Mouse (Mus musculus) CH12F3 (cell line): ENCODE measurements around the gene Zfp853.

Source experiments
- in situ Hi-C: fragments of 300-500 bp; cut with MboI; formaldehyde crosslinking; loops from 2 replicates; pipeline ENCODE4 v1.14.3; 2020; ENCODE audit warnings: low sequenced_read_pairs

Zfp853 gene

DNA sequence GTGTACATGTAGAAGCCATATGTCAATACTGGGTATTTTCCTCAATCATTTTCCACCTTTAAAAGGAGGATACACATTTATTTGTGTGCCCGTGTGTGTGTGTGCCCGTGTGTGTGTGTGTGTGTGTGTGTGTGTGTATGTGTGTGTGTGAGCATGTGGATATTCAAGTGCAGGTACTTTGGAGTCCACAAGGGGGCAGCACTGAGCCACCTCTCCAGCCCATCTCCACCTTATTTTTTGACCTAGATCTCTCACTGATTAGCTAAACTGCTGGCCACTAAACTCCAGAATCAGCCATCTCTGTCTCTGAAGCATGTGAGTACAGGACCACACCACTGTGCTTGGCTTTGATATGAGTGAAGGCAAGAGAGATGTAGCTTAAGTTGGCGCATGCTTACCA, 1.4 kb upstream of the Zfp853 start:
- in situ Hi-C loops, result no loop called here

- in situ Hi-C loops, result no loop called here
Observed at GRCm38 (mm10) chr5:143292879-143293278, 544 bp downstream of the Zfp853 start.

DNA sequence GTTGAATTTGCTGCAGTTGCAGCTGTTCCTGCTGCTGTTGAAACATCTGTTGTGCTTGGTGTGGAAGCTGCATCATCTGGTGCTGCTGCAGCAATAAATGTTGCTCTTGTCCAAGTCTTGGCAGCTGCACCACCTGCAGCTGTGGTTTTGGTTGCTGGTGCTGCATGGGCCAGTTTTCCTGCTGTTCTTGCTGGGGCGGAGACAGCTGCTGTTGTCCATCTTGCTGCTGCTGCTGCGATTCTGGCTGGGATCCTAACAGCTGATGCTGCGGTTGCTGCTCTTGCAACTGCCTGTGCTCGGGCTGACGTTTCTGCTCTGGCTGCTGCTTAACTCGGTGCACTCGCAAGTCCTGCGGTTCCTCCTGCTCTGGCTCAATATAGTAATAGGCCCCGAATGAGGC, 4.1 kb downstream of the Zfp853 start:
- in situ Hi-C loops, result no loop called here

- in situ Hi-C loops, result no loop called here
Observed at GRCm38 (mm10) chr5:143288378-143288911, 5.0 kb downstream of the Zfp853 start.

DNA sequence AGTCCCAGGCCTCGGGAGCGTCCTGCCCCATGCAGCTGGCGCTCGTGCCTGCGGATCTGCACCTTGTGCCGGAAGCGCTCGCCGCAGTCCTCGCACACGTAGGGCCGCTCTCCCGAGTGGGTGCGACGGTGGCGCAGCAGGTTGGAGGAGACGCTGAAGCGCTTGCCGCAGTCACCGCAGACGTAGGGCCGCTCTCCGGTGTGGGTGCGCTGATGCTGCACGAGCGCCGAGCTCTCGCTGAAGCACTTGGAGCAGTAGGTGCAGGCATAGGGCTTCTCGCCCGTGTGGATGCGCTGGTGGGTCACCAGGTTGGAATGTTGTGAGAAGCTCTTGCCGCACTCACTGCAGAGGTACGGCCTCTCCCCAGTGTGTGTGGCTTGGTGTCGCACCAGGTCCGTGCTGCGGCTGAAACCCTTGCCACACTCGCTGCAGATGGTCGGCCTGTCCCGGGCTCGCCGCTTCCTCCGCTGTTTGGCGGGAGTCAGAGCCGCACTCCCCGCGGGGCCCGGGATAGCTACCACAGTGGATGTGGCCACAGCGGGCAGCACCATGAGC, 5.6 kb downstream of the Zfp853 start:
- in situ Hi-C loops, result no loop called here

DNA sequence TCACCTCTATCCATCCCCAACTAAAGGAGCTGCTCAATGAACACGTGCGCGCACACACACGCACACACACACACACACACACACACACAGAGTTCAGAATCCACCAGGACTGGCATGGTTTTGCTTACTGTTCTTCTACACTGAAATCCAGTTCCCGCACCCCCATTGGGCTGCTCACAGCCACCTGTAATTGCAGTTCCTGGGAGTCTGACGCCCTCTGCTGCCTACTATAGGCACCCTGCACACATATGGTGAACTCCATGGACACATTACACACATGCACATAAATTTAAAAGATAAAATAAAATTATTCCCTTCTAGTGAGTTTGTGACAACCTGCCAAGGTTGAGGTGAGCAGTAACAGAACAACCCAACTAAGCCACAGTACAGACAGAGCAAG, 8.7 kb downstream of the Zfp853 start:
- in situ Hi-C loops, result no loop called here

GRCm38 (mm10) chr5:143279247-143279646, 14.2 kb downstream of the Zfp853 start:
- in situ Hi-C loops, result no loop called here

DNA sequence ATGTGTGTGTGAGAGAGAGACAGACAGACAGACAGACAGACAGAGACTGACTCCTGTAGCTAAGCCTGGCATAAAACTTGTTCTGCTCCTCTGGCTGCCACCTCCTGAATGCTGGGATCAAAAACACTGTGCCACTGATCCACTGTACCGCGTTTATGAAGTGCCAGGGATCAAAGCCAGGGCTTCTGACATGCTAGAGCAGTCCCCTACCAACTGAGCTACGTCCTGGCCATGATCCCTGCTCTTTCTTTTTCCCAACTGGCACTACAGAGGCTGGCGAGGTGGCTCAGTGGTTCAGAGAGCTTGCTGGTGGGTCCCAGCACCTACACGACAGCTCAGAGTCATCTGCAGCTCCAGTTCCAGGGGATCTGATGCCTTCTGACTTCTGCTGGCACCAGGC, 17.7 kb downstream of the Zfp853 start:
- in situ Hi-C loops, result no loop called here

- in situ Hi-C loops, result no loop called here
Observed at GRCm38 (mm10) chr5:143272540-143273330, 20.7 kb downstream of the Zfp853 start.

DNA sequence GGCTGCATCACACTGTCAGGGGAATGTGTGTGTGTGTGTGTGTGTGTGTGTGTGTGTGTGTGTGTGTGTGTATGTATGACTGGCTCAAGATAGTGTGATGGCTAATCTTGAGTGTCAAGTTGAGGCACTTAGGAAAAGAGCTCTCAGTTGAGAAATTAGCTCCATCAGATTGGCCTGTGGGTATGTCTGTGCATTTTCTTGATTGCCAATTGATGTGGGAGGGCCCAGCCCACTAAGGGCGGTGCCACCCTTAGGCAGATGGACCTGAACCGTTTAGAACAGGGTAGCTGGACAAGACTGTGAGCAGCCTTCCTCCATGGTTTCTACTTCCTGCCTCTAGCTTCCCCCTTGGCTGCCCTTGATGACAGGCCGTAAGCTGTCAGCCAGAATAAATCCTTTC, 21.3 kb downstream of the Zfp853 start:
- in situ Hi-C loops, result no loop called here

- in situ Hi-C loops, result no loop called here
Observed at GRCm38 (mm10) chr5:143271642-143272041, 21.8 kb downstream of the Zfp853 start.

- in situ Hi-C loops, result no loop called here
Observed at GRCm38 (mm10) chr5:143270151-143270519, 23.3 kb downstream of the Zfp853 start.

- in situ Hi-C loops, result no loop called here
Observed at GRCm38 (mm10) chr5:143269363-143270150, 23.9 kb downstream of the Zfp853 start, which contains the start of gene Zfp316. Zfp316 (minus strand) TSS chr5:143270022.

DNA sequence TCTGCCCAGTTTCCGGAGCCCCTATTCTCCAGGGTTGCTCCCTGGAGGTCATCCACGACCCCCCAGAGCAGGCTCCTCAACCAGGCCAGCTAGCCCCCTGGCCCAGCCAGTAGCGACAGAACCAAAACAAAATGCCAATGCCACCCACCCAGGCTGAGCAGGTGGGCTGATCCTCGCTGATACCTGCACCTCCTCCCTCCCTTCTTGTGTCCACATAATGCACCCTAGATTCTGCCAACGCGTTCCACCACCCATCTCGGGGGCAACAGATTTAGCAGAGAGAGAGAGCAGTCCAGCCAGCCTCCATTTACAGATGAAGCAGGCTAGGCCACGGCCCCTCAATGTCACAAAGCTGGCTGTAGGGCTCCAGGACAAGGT, 24.4 kb downstream of the Zfp853 start:
- in situ Hi-C loops, result no loop called here

- in situ Hi-C loops, result no loop called here
Observed at GRCm38 (mm10) chr5:143266794-143267193, 26.6 kb downstream of the Zfp853 start.

- in situ Hi-C loops, result no loop called here
Observed at GRCm38 (mm10) chr5:143265409-143265808, 28.0 kb downstream of the Zfp853 start.

GRCm38 (mm10) chr5:143264689-143265088, 28.7 kb downstream of the Zfp853 start:
- in situ Hi-C loops, result no loop called here

GRCm38 (mm10) chr5:143261636-143262035, 31.8 kb downstream of the Zfp853 start:
- in situ Hi-C loops, result no loop called here

GRCm38 (mm10) chr5:143255802-143256201, 37.6 kb downstream of the Zfp853 start:
- in situ Hi-C loops, result no loop called here

DNA sequence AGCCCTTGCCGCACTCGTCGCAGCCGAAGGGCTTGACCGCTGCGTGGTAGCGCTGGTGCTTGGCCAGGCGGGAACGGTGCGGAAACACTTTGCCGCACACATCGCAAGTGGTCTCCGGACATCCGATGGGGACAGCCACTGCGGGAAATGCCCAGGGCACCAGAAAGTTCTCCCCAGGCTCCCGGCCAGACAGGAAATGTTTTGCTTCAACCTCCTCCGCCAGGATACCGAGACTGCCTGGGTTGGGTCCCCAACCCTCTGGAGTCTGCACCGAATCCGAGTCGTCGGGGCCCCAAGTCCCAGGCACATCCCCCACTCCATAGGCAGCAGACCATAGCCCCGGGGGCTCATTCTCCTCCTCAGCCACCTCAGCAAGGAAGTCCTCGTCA, 38.3 kb downstream of the Zfp853 start:
- in situ Hi-C loops, result no loop called here

DNA sequence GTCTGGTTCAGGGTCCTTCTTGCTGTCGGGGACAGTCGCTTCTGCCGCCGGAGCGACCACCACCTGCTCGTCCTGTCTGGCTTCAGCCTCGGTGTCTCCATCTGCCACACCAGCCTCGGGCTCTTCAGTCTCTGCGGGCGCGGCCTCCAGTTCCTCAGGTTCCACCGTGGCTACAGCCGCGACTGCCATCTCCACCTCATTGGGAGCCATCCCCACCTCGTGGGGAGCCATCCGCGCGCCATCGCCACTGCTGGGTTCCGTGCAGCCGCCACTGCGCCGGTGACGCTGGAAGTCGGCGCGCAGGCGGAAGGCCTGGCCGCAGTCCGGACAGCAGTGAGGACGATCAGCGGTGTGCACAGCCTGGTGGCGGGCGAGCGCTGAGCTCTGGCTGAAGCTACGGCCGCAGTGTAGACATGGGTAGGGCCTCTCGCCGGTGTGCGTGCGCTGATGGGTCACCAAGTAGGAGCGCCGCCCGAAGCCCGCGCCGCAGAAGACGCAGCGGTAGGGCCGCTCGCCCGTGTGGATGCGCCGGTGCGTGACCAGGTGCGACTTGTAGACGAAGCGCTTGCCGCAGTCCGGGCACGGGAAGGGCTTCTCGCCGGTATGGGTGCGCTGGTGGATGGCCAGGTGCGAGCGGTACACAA, 38.8 kb downstream of the Zfp853 start:
- in situ Hi-C loops, result no loop called here
